Mouse (Mus musculus) midbrain, embryonic 13.5 days (tissue): ENCODE results near the gene Abi1. TPM values are rescaled to one million over a fixed set of nuclear protein-coding genes. Genes with fewer than 3 reads are reported as not detected.
"Not testable (repeated sequence)": the region's sequence is repeated elsewhere in the genome, so short reads cannot be mapped to it uniquely, and the experiment has no call there.

Experiments
- ATAC-seq: fragments of 200-750 bp; cut with Nextera tagmentation; 2 replicates; pipeline ENCODE4 v1.8.0; 2017; ENCODE audit warnings: mild to moderate bottlenecking, moderate TSS enrichment, moderate library complexity
- H3K27ac ChIP-seq: fragments of 300-500 bp; sonication (generic); 2 replicates; pipeline ENCODE4 v1.5.1; 2015; ENCODE audit warnings: inconsistent platforms, mild to moderate bottlenecking, moderate library complexity
- H3K27me3 ChIP-seq: fragments of 300-500 bp; sonication (generic); 2 replicates; pipeline ENCODE4 v1.6.1; 2015; ENCODE audit warnings: mild to moderate bottlenecking, inconsistent platforms
- H3K36me3 ChIP-seq: fragments of 300-500 bp; sonication (generic); 2 replicates; pipeline ENCODE4 v1.6.1; 2015; ENCODE audit warnings: mild to moderate bottlenecking, inconsistent platforms
- H3K4me1 ChIP-seq: fragments of 300-500 bp; sonication (generic); replicated peaks from 2 replicates; pipeline ENCODE4 v1.6.1; 2015; ENCODE audit warnings: inconsistent platforms
- H3K4me2 ChIP-seq: fragments of 300-500 bp; sonication (generic); replicated peaks from 2 replicates; pipeline ENCODE4 v1.6.1; 2015; ENCODE audit warnings: moderate library complexity, mild to moderate bottlenecking, inconsistent platforms
- H3K4me3 ChIP-seq: fragments of 300-500 bp; sonication (generic); replicated peaks from 2 replicates; pipeline ENCODE4 v1.5.1; 2015; ENCODE audit warnings: mild to moderate bottlenecking, inconsistent platforms
- H3K9ac ChIP-seq: fragments of 300-500 bp; sonication (generic); replicated peaks from 2 replicates; pipeline ENCODE4 v1.6.1; 2015; ENCODE audit warnings: mild to moderate bottlenecking, inconsistent platforms
- H3K9me3 ChIP-seq: fragments of 300-500 bp; sonication (generic); 2 replicates; pipeline ENCODE4 v1.6.1; 2016; ENCODE audit warnings: mild to moderate bottlenecking, inconsistent platforms
- WGBS: fragments of 180-500 bp; shearing (Covaris S2); methylation state at CpG from one replicate; pipeline ENCODE4 v1.1.7; 2015; 5-methylcytosine and 5-hydroxymethylcytosine counted together
- polyA plus RNA-seq: library from polyadenylated mRNA; unstranded; fragments of >200 nt; fragmentation: Nextera tagmentation; extraction: Ambion mirVana; gene quantifications from 2 replicates; pipeline ENCODE4 v1.2.1, GENCODE M21; 2015

Gene Abi1
- polyA plus RNA-seq, 1 experiment from 2014 or later = 51.9 TPM

DNA sequence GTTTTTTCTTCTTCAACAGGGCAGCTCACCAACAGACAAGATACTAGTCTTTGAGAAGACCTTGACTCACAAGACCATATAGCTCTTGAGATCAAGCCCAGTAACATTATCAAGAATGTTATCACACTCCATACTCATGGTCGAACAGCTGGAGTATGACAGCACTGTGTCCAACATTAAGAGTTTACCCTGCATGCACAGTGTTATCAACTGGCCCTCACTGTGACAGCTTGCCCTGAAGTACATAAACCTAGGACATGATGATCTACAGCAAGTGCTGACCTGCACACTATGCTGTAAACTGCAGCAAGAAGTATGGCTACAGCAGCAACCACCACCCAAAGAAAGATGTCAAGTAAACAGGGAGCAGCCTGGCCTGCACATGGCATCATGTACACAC, 13.7 kb downstream of the Abi1 start:
- H3K9me3 ChIP-seq = no peaks in the 10 kb centered on the region
- no peak for ATAC-seq
- H3K27me3 ChIP-seq = no peaks in the 10 kb centered on the region
- H3K4me1 ChIP-seq = no peaks in the 10 kb centered on the region; the same call in 1 of the 2 replicates
- no peak overlapping the region for H3K27ac ChIP-seq
- WGBS = 97% methylated on average over 1 of the region's 1 CpGs
- no peak overlapping the region for H3K4me3 ChIP-seq
- no peak overlapping the region for H3K9ac ChIP-seq
- H3K4me2 ChIP-seq = no peak overlapping the region
- H3K36me3 ChIP-seq = peaks cover 4% of the 10 kb centered on the region; the same call in 1 of the 2 replicates

DNA sequence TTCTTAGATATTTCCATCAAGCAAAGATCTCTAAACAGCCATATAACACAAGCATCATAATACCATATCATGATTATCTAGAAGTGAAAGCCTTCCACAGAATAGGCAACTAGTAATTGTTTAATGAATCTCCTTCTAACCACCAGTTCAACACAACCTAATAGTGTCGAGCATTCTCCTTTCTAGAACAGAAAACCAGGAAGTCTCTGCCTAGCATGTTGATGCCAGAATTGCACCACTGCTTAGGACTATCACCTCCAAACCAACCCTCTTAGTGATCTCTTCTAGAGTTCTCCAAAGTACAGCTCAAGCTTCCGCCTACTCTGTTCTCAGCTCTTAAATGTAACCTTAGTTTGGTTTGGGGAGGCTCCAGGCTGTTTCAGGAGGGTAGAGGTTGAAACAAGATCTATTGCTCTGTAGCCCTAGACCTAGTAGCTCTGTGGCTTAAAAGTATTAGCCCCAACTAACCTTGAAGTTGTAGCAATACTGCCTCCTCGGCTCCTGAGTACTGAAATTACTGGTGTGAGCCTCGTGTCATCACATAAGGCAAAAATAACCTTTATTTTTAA, 16.2 kb downstream of the Abi1 start:
- 94% methylated on average over 4 of the region's 4 CpGs for WGBS
- Histone ChIP-seq H3K27ac (no peak overlapping the region), H3K4me1 (no peaks in the 10 kb centered on the region; the same call in 1 of the 2 replicates), H3K9me3 (no peaks in the 10 kb centered on the region), H3K9ac (no peak overlapping the region), H3K27me3 (no peaks in the 10 kb centered on the region), H3K4me3 (no peak overlapping the region), H3K36me3 (0 out of 2 replicates have a peak, but pooled peaks cover 3% of the 10 kb centered on the region), H3K4me2 (no peak overlapping the region)
- ATAC-seq = no peak

DNA sequence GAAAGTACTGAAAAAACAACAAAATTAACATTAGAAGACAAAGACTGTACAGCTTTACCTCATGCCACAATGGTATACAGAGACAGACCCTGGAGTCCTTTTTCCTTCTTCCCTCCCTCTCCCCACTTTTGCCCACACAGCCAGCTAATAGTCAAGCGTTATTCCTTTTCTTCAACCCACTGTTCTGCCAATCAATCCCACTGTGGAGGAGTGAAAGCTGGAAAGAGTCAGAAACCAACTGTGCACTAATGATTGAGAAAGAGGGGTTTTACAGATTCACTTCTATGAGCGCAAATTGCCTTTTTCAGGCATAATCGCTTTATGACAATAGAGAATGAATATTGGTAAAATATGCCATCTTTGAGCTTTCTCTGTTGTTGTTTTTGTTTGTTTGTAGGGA, 17.0 kb downstream of the Abi1 start:
- H3K4me2 ChIP-seq = no peak overlapping the region
- no peak for ATAC-seq
- no peak overlapping the region for H3K4me3 ChIP-seq
- H3K9ac ChIP-seq = no peak overlapping the region
- H3K27me3 ChIP-seq = no peaks in the 10 kb centered on the region
- H3K9me3 ChIP-seq = no peaks in the 10 kb centered on the region
- no peak overlapping the region for H3K27ac ChIP-seq
- H3K36me3 ChIP-seq = 0 out of 2 replicates have a peak, but pooled peaks cover 3% of the 10 kb centered on the region
- H3K4me1 ChIP-seq = no peaks in the 10 kb centered on the region; the same call in 1 of the 2 replicates
- 89% methylated on average over 3 of the region's 3 CpGs for WGBS

DNA sequence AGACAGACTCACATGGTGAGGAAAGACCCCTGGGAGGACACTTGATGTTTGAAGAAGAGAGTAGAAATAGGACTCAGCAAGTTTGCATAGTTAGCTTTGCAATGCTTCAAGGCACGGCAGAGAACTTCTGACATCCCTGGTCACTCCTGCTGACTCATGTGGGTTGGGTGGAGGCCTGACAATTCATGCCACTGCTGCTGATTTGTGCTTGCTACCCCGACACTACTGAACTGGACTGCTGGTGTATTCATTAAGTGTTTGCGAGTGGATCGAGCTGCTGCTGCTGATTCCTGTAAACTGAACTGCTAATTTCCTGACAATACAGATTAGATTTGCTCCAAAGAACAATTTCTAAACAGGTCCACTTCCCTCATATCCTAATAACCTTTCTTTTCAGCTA, 18.3 kb downstream of the Abi1 start:
- Histone ChIP-seq H3K36me3 (0 out of 2 replicates have a peak, but pooled peaks cover 3% of the 10 kb centered on the region), H3K4me2 (no peak overlapping the region), H3K4me1 (no peaks in the 10 kb centered on the region; the same call in 1 of the 2 replicates), H3K9me3 (no peaks in the 10 kb centered on the region), H3K27ac (no peak overlapping the region), H3K4me3 (no peak overlapping the region), H3K27me3 (no peaks in the 10 kb centered on the region), H3K9ac (no peak overlapping the region)
- WGBS = 40% methylated on average over 4 of the region's 4 CpGs
- ATAC-seq = no peak

DNA sequence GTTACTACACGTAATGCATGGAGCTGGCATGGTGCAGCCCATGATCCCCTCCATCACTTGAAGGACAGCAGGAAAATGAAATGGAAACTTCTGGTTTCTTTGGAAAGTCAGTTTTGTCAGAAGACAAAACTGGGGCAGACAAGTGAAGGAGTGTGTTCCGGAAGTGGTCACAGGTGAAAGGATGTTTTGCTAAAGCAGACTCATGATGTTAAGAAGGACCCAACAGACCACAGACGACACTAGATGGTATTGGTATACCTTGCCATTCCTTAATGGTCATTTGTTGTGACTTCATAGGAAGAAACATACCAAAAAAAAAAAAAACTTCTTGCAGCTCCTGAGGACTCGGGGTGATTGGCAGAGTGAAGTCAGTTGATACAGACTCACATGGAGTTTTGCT, 18.7 kb downstream of the Abi1 start:
- no peak for ATAC-seq
- no peaks in the 10 kb centered on the region for H3K9me3 ChIP-seq
- H3K4me2 ChIP-seq = no peak overlapping the region
- H3K36me3 ChIP-seq = 0 out of 2 replicates have a peak, but pooled peaks cover 3% of the 10 kb centered on the region
- no peak overlapping the region for H3K27ac ChIP-seq
- H3K4me3 ChIP-seq = no peak overlapping the region
- no peaks in the 10 kb centered on the region; the same call in 1 of the 2 replicates for H3K4me1 ChIP-seq
- no peaks in the 10 kb centered on the region for H3K27me3 ChIP-seq
- 91% methylated on average over 4 of the region's 4 CpGs for WGBS
- H3K9ac ChIP-seq = no peak overlapping the region

DNA sequence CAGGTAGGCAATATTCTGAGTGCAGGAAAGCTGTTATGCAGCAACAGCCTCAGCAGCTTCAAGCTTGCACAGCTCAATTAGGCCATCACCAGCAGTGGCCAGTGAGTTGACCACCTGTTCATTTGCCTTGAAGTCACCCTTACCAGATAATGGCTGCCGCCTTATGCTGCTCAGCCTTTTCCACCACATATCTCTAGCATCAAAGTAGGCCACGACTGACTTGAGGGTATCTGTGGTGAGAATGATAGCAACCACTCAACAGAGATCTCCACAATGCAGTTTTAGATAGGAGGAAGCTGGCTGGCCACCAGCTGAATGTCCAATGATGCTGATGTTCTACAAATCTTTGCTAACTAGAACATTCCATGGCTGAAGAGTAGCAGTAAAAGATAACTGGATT, 20.9 kb downstream of the Abi1 start:
- Histone ChIP-seq H3K9ac (no peak overlapping the region), H3K4me3 (no peak overlapping the region), H3K27ac (no peak overlapping the region), H3K36me3 (0 out of 2 replicates have a peak, but pooled peaks cover 3% of the 10 kb centered on the region), H3K4me1 (peaks cover 8% of the 10 kb centered on the region; the same call in 1 of the 2 replicates), H3K27me3 (no peaks in the 10 kb centered on the region), H3K9me3 (no peaks in the 10 kb centered on the region), H3K4me2 (no peak overlapping the region)
- no peak for ATAC-seq
- WGBS = 94% methylated on average over 2 of the region's 2 CpGs

DNA sequence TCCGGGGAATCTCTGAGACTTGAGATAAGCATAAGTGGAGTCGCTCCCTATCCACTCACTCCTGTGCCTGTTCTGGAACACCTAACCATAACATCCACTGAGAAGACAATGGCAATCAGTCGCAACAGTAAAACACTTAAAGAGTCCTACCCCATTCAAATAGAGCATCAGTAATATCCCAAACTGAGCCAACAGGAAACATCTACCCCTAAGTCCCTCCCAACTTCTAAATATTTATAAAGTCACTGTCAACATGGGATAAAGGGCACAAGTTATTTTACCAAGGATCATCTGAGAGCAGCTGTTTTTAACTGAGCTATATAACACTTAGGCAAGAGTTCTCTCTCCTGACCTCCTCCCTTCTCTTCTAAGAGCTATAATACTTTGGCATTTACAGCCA, 23.9 kb downstream of the Abi1 start:
- 84% methylated on average over 3 of the region's 3 CpGs for WGBS
- Histone ChIP-seq H3K27me3 (no peaks in the 10 kb centered on the region), H3K4me3 (no peak overlapping the region), H3K4me2 (no peak overlapping the region), H3K9ac (no peak overlapping the region), H3K27ac (no peak overlapping the region), H3K9me3 (no peaks in the 10 kb centered on the region), H3K4me1 (0 out of 2 replicates have a peak, but pooled peaks cover 8% of the 10 kb centered on the region), H3K36me3 (0 out of 2 replicates have a peak, but pooled peaks cover 3% of the 10 kb centered on the region)
- no peak for ATAC-seq

DNA sequence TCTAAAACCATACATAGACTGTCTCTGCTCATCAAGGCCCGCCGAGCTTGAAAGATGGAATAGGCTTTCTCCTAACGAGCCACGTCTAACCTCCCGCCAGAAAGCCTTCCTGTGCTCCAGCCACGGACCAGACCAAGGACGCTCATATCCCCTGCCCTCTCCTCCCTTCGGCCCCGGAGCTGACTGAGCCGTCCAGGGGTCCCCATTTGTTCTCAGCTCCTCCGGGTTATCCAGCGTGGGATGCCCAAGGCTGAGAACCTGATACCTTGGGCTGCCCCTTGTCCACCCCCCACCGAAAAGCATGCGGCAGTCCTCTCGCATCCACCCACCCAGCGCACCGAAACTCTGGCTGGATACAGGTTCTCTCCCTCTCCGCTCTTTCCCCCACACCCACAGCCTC, 24.7 kb downstream of the Abi1 start:
- no peak overlapping the region for H3K9ac ChIP-seq
- no peak for ATAC-seq
- H3K27ac ChIP-seq = no peak overlapping the region
- H3K4me3 ChIP-seq = no peak overlapping the region
- no peak overlapping the region for H3K4me2 ChIP-seq
- 0 out of 2 replicates have a peak, but pooled peaks cover 8% of the 10 kb centered on the region for H3K4me1 ChIP-seq
- H3K36me3 ChIP-seq = 0 out of 2 replicates have a peak, but pooled peaks cover 3% of the 10 kb centered on the region
- no peaks in the 10 kb centered on the region for H3K27me3 ChIP-seq
- H3K9me3 ChIP-seq = no peaks in the 10 kb centered on the region
- 57% methylated on average over 18 of the region's 18 CpGs for WGBS

DNA sequence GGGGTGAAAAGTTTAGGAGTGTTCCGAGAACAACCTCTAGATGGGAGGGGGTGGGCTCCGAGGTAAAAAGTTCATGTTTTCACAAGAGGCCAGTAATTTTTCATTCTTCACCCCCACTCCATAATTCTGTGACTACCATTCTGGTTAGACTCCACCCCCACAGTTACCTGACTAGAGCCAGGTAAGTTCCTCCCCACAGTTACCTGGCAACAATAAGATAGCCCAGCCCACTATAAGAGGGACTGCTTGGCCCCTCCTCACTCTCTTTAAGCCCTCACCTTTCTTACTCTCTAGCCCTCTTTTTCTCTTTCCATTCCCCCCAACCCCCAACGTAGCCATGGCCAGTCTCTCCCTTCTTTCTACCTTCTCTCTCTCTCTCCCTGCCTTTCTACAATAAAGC, 25.1 kb downstream of the Abi1 start:
- not testable (repeated sequence) for H3K4me3 ChIP-seq, H3K9me3 ChIP-seq, H3K27ac ChIP-seq, H3K9ac ChIP-seq, H3K4me1 ChIP-seq, H3K27me3 ChIP-seq, H3K4me2 ChIP-seq, ATAC-seq, H3K36me3 ChIP-seq
- WGBS = 73% methylated on average over 3 of the region's 3 CpGs

DNA sequence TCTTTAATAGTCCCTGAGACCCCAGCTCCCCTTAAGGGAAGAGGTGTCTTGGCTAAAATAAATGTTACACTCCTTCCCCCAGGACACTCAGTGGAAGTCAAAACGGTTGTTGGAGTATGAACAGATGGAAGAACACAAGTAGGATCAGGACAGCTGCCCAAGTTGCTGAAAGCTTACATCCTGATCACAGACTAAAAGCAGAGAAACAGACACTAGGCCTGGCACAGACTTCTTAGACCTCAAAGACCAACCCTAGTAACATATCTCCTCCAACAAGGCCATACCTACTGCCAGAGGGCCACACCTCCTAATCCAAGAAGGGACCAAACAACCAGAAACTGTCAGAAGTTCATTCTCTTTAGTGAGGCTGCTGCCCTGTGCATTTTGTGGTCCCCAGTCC, 31.8 kb downstream of the Abi1 start:
- Histone ChIP-seq H3K4me1 (no peaks in the 10 kb centered on the region), H3K9ac (no peak overlapping the region), H3K27me3 (no peaks in the 10 kb centered on the region), H3K36me3 (no peaks in the 10 kb centered on the region), H3K27ac (no peak overlapping the region), H3K9me3 (no peaks in the 10 kb centered on the region), H3K4me2 (no peak overlapping the region), H3K4me3 (no peak overlapping the region)
- ATAC-seq = no peak
- WGBS = 95% methylated on average over 1 of the region's 1 CpGs

DNA sequence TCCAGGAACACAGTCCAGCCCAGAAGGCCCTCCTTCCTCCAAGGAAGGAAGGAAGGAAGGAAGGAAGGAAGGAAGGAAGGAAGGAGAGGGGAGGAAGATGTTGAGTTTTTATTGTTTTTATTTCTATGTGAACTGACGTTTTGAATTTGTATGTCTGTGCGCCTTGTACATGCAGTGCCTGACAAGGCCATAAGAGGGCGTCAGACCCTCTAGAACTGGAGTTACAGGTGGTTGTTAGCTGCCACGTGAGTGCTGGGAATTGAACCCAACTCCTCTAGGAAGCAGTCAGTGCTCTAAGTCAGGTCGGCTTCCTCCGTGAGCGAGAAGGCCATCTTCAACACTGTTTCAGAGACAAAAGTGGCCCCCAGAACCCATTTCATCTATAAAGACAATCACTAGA, 32.5 kb downstream of the Abi1 start:
- Histone ChIP-seq H3K27ac (no peak overlapping the region), H3K36me3 (no peaks in the 10 kb centered on the region), H3K27me3 (no peaks in the 10 kb centered on the region), H3K4me2 (no peak overlapping the region), H3K9ac (no peak overlapping the region), H3K9me3 (no peaks in the 10 kb centered on the region), H3K4me1 (no peaks in the 10 kb centered on the region), H3K4me3 (no peak overlapping the region)
- no peak for ATAC-seq
- WGBS = 86% methylated on average over 7 of the region's 7 CpGs

DNA sequence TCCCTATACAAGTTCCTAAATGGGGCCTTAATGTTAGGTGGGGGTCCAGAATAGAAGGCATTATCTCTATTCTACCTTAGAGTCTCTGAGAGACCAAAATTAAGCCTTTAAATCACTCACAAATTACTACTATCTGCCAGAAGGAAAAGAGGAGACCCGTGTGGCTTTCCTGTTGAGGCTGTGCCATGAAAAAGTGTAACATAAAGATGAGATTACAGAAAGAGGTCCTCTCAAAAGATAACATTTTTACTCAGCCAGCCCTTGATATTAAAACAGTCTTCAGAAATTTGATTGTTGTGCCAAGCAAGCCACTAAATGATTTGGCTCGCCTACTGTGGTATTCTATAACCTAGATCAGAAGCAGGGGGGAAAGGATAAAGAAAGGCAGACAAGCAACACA, 32.9 kb downstream of the Abi1 start:
- Histone ChIP-seq H3K4me1 (no peaks in the 10 kb centered on the region), H3K9me3 (no peaks in the 10 kb centered on the region), H3K27ac (no peak overlapping the region), H3K27me3 (no peaks in the 10 kb centered on the region), H3K4me2 (no peak overlapping the region), H3K4me3 (no peak overlapping the region), H3K9ac (no peak overlapping the region), H3K36me3 (no peaks in the 10 kb centered on the region)
- ATAC-seq = no peak
- 90% methylated on average over 2 of the region's 2 CpGs for WGBS

DNA sequence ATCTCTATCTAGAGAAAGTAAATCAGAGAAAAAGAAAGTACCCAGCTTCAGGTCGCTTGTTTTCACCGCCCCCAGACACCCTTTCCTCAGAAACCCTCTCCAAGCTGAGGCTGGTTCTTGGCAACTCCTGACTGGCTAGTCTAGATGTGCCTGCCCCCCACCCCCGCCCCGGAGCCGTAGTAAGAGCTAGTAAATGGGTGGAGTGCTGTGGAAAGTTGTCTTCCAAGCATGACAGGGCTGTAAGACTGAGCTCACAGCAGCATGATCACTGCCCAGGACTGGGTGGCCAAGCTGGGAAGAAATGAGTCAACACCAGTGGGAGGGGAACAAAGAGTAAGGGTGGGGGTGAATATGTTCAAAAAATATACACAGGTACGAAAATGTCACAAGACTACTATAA, 33.8 kb downstream of the Abi1 start:
- no peaks in the 10 kb centered on the region for H3K4me1 ChIP-seq
- H3K4me3 ChIP-seq = no peak overlapping the region
- no peaks in the 10 kb centered on the region for H3K9me3 ChIP-seq
- H3K36me3 ChIP-seq = no peaks in the 10 kb centered on the region
- 78% methylated on average over 6 of the region's 6 CpGs for WGBS
- no peaks in the 10 kb centered on the region for H3K27me3 ChIP-seq
- no peak overlapping the region for H3K9ac ChIP-seq
- H3K4me2 ChIP-seq = no peak overlapping the region
- no peak overlapping the region for H3K27ac ChIP-seq
- no peak for ATAC-seq
